Mouse (Mus musculus) forebrain, postnatal 0 days (tissue): ENCODE measurements around the gene Psmb7. TPM values are rescaled to one million over a fixed set of nuclear protein-coding genes. Genes with fewer than 3 reads are reported as not detected.

Experiments
- ATAC-seq: fragments of 200-750 bp; cut with Nextera tagmentation; 2 replicates; pipeline ENCODE4 v1.8.0; 2017; ENCODE audit warnings: mild to moderate bottlenecking, moderate library complexity
- DNase-seq: peaks from one replicate; pipeline ENCODE4 v3.0.0-alpha.2; 2015
- H3K27ac ChIP-seq: fragments of 300-500 bp; sonication (generic); 2 replicates; pipeline ENCODE4 v1.5.1; 2014; ENCODE audit warnings: low read depth, mild to moderate bottlenecking, antibody characterized with exemption, low read length, moderate library complexity, mixed read lengths
- H3K27me3 ChIP-seq: fragments of 300-500 bp; sonication (generic); 2 replicates; pipeline ENCODE4 v1.6.1; 2014; ENCODE audit warnings: mild to moderate bottlenecking, low read length, mixed read lengths; ENCODE audit not compliant: insufficient read depth
- H3K36me3 ChIP-seq: fragments of 300-500 bp; sonication (generic); 2 replicates; pipeline ENCODE4 v1.6.1; 2014; ENCODE audit warnings: mild to moderate bottlenecking, moderate library complexity; ENCODE audit not compliant: insufficient read depth
- H3K4me1 ChIP-seq: fragments of 300-500 bp; sonication (generic); 2 replicates; pipeline ENCODE4 v1.6.1; 2014; ENCODE audit warnings: antibody characterized with exemption; ENCODE audit not compliant: insufficient read depth
- H3K4me2 ChIP-seq: fragments of 300-500 bp; sonication (generic); 2 replicates; pipeline ENCODE4 v1.6.1; 2014; ENCODE audit warnings: low read depth, mild to moderate bottlenecking, moderate library complexity
- H3K4me3 ChIP-seq: fragments of 300-500 bp; sonication (generic); 2 replicates; pipeline ENCODE4 v1.5.1; 2014; ENCODE audit warnings: low read depth, low read length, mixed read lengths
- H3K9ac ChIP-seq: fragments of 300-500 bp; sonication (generic); 2 replicates; pipeline ENCODE4 v1.6.1; 2014; ENCODE audit warnings: mild to moderate bottlenecking
- H3K9me3 ChIP-seq: fragments of 300-500 bp; sonication (generic); 2 replicates; pipeline ENCODE4 v1.6.1; 2016; ENCODE audit warnings: low read length
- CTCF ChIP-seq: sonication (generic); IDR thresholded peaks from 2 replicates; pipeline ENCODE4 v1.5.1; 2016; ENCODE audit warnings: antibody characterized with exemption, control low read depth, low read depth
- WGBS: fragments of 180-500 bp; shearing (Covaris S2); extraction: QIAGEN DNeasy Blood & Tissue Kit; methylation state at CpG from one replicate; pipeline ENCODE4 v1.1.7; 2014; 5-methylcytosine and 5-hydroxymethylcytosine counted together
- polyA plus RNA-seq: library from polyadenylated mRNA; unstranded; fragments of >200 nt; fragmentation: Nextera tagmentation; extraction: Ambion mirVana; gene quantifications from 2 replicates; pipeline ENCODE4 v1.2.1, GENCODE M21; 2015
- total RNA-seq: library from RNA; depleted of rRNA; stranded (reverse); fragments of >200 nt; gene quantifications from 2 replicates; pipeline ENCODE4 v1.2.3, GENCODE M21; 2014

Psmb7 gene
- total and polyA plus RNA-seq, 2 experiments from 2014 or later: 276 to 292 TPM

GRCm38 (mm10) chr2:38641761-38642160 lies 2.1 kb downstream of the Psmb7 start:
- Histone ChIP-seq H3K27me3 (no peaks in the 10 kb centered on the region), H3K4me3 (no peak overlapping the region), H3K9me3 (no peaks in the 10 kb centered on the region), H3K36me3 (peaks cover 35% of the 10 kb centered on the region), H3K4me2 (no peak overlapping the region), H3K4me1 (peaks cover 3% of the 10 kb centered on the region; the same call in 1 of the 2 replicates), H3K9ac (no peak overlapping the region), H3K27ac (no peak overlapping the region)
- 97% methylated on average over 1 of the region's 1 CpGs for WGBS
- ATAC-seq (no peak), DNase-seq (no peak)
- no peak for TF ChIP-seq CTCF

DNA sequence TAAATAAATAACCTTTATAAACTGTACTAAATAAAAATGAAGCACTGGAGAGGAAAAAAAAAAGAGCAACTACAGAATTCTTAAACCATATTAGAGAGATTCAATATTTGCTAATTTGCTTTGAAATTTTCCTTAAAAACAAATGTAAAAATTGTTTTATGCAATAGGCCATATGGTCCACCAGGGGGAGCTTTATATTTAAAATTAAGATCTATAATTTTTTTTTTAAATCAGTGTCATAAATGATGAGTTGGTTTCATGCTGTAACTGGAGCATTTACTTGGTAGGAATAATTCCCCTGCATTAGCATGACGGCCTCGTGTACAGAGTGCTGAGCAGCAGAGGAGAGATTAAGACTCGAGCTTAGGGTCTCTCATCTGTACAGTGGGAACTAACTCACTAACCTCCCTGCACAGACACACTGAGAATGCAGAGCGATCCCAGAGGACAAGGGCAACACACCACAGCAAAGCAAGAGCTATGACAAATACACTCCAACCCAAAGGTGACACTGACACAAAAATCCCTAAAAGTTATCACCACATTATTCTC lies 6.1 kb downstream of the Psmb7 start:
- no peak overlapping the region for H3K9ac ChIP-seq
- TF ChIP-seq CTCF: peak; percentile 42
- H3K4me3 ChIP-seq: no peak overlapping the region
- H3K4me1 ChIP-seq: no peaks in the 10 kb centered on the region
- H3K9me3 ChIP-seq: no peaks in the 10 kb centered on the region
- DNase-seq: no peak
- H3K36me3 ChIP-seq: peaks cover 70% of the 10 kb centered on the region
- no peak overlapping the region for H3K4me2 ChIP-seq
- ATAC-seq: 0 out of 2 replicates have a peak, but pooled peaks have one; percentile 38
- no peaks in the 10 kb centered on the region for H3K27me3 ChIP-seq
- 72% methylated on average over 4 of the region's 4 CpGs for WGBS
- no peak overlapping the region for H3K27ac ChIP-seq

GRCm38 (mm10) chr2:38630574-38630973 lies 13.3 kb downstream of the Psmb7 start:
- WGBS: 92% methylated on average over 2 of the region's 2 CpGs
- peaks cover 65% of the 10 kb centered on the region for H3K36me3 ChIP-seq
- ATAC-seq: no peak
- DNase-seq: no peak
- no peak overlapping the region for H3K4me2 ChIP-seq
- no peak overlapping the region for H3K27ac ChIP-seq
- no peak for TF ChIP-seq CTCF
- H3K4me1 ChIP-seq: no peaks in the 10 kb centered on the region
- no peak overlapping the region for H3K4me3 ChIP-seq
- H3K9me3 ChIP-seq: no peaks in the 10 kb centered on the region
- no peak overlapping the region for H3K9ac ChIP-seq
- H3K27me3 ChIP-seq: no peaks in the 10 kb centered on the region

GRCm38 (mm10) chr2:38629451-38629850 lies 14.4 kb downstream of the Psmb7 start:
- TF ChIP-seq CTCF: no peak
- Histone ChIP-seq H3K9ac (no peak overlapping the region), H3K4me1 (no peaks in the 10 kb centered on the region), H3K9me3 (no peaks in the 10 kb centered on the region), H3K27me3 (no peaks in the 10 kb centered on the region), H3K4me3 (no peak overlapping the region), H3K36me3 (peaks cover 54% of the 10 kb centered on the region), H3K4me2 (no peak overlapping the region), H3K27ac (no peak overlapping the region)
- ATAC-seq (no peak), DNase-seq (no peak)
- WGBS: 95% methylated on average over 3 of the region's 3 CpGs

DNA sequence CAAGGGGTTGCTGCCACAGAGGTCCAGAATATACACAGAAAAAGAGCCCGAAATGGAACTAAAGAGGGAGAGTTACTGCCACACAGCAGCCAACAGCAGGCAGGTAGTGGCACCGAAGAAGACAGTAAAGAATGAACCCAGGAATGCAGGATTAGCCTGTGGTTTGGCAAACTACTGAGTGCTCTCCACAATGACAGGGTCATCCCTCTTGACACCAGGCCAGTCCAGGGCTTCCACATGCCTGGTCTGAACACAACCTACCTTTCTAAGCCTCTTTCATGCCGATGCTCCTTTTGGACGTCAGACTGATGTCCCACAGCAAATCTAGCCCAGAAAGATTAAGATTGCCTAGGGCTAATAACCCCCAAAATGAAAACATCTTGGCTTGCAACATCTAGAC lies 15.1 kb downstream of the Psmb7 start:
- Histone ChIP-seq H3K4me3 (no peak overlapping the region), H3K4me1 (no peaks in the 10 kb centered on the region), H3K36me3 (peaks cover 47% of the 10 kb centered on the region), H3K4me2 (no peak overlapping the region), H3K9ac (no peak overlapping the region), H3K9me3 (no peaks in the 10 kb centered on the region), H3K27me3 (no peaks in the 10 kb centered on the region), H3K27ac (no peak overlapping the region)
- no peak for TF ChIP-seq CTCF
- 92% methylated on average over 4 of the region's 4 CpGs for whole genome bisulfite sequencing
- DNase-seq: no peak
- ATAC-seq: no peak

DNA sequence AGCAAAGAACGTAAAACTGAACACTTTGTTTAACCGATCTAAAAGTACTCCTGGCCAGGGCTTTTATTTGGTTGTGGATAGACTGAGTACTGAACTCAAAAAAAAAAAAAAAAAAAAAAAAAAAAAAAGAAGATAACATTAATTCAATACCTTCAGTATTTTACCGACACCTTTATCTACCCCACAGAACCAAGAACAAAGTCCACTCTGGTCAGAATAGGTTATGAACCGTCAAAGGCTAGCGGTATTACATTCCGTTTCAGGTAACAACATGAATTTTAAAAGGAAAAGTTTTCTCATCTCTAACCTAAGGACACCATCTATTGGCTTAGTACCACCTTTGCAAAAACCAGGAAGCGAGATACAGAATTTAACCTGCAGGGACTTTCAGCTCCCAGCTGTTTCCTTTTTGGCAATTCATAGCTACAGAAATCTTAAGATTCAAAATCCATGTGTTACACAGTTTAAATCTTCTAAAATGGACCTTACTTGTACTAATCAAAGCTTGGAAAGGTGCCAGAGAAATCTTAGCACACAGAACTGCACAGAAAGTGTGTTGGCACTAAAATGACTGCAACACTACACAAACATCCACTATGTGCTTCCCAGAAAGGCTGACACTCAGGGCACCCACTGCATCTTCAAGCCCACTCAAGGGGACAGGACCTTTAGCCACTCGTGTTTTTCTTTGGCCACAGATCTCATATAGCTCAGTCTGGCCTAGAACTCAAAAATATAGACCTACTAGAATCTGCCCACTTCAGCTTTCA lies 19.9 kb downstream of the Psmb7 start:
- Histone ChIP-seq H3K4me2 (no peak overlapping the region), H3K4me3 (no peak overlapping the region), H3K4me1 (peaks cover 5% of the 10 kb centered on the region; the same call in 1 of the 2 replicates), H3K27me3 (no peaks in the 10 kb centered on the region), H3K9ac (no peak overlapping the region), H3K27ac (no peak overlapping the region), H3K36me3 (peaks cover 12% of the 10 kb centered on the region), H3K9me3 (no peaks in the 10 kb centered on the region)
- ATAC-seq: no peak
- 83% methylated on average over 8 of the region's 8 CpGs for WGBS
- no peak for TF ChIP-seq CTCF
- DNase-seq: no peak

DNA sequence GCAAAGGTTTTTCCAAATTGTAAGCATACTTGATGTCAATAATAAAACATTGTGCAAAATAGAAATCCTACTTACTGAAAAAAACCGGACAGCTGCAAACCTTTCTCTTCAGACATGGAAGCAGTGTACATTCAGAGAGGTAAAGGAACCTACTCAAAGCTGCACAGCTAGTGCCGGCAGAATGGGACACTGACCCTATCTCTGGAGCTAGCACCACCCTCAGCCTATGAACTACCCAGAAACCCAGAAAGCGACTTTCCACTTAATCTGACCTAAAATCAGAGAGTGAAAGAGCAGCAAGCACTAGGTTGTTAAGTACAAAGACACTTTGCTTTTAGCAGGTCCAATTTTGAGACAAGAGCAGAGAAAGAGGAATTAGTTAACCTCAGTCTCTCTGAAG lies 20.5 kb downstream of the Psmb7 start:
- H3K36me3 ChIP-seq: peaks cover 6% of the 10 kb centered on the region
- H3K9me3 ChIP-seq: no peaks in the 10 kb centered on the region
- ATAC-seq (no peak), DNase-seq (no peak)
- no peak for TF ChIP-seq CTCF
- peaks cover 5% of the 10 kb centered on the region; the same call in 1 of the 2 replicates for H3K4me1 ChIP-seq
- H3K9ac ChIP-seq: no peak overlapping the region
- H3K4me2 ChIP-seq: no peak overlapping the region
- no peak overlapping the region for H3K4me3 ChIP-seq
- 83% methylated on average over 3 of the region's 3 CpGs for WGBS
- H3K27me3 ChIP-seq: no peaks in the 10 kb centered on the region
- H3K27ac ChIP-seq: no peak overlapping the region
